ENCODE assay signal across 17 mouse cellular contexts in genomic region chr17:13732685-13733084, GRCm38 (mm10). TPM values are rescaled to one million over a fixed set of nuclear protein-coding genes. Genes with fewer than 3 reads are reported as not detected.
A peak's percentile ranks its signal among the peaks of the same experiment; 100 is the strongest.
DNase-seq lines count a peak whose midpoint lies in the region; ATAC-seq and TF ChIP-seq lines count a peak whose summit lies in the region.
"Had no signal": no experiment of that assay in that cellular context is flagged by ENCODE, and none has a peak within 500 bp of the region (broad histone marks: within the 10 kb centered on the region; RNA-seq: fewer than 3 reads in every experiment).

No protein-coding gene starts in this region.

- no peak overlapping the region for H3K4me3 ChIP-seq in lung, embryonic 15.5 days
- no peak overlapping the region for H3K4me3 ChIP-seq in liver, postnatal 0 days (ENCODE audit: low read depth, low read length)
- H3K4me3 ChIP-seq: embryonic facial prominence, embryonic 12.5 days; forebrain, embryonic 10.5 days; hindbrain, embryonic 12.5 days; megakaryocyte, embryonic 14.5 days had no signal

- H3K36me3 ChIP-seq in lung, embryonic 15.5 days, result no peaks in the 10 kb centered on the region
- no peaks in the 10 kb centered on the region for H3K36me3 ChIP-seq in liver, postnatal 0 days (replicated peaks; ENCODE audit: insufficient read depth, low read length)
- H3K36me3 ChIP-seq: embryonic facial prominence, embryonic 12.5 days; forebrain, embryonic 10.5 days; hindbrain, embryonic 12.5 days had no signal

- H3K27me3 ChIP-seq in lung, embryonic 15.5 days, result no peaks in the 10 kb centered on the region
- H3K27me3 ChIP-seq in Patski, result no peaks in the 10 kb centered on the region
- no peaks in the 10 kb centered on the region for H3K27me3 ChIP-seq in liver, postnatal 0 days (ENCODE audit: insufficient read depth, low read length)
- H3K27me3 ChIP-seq: embryonic facial prominence, embryonic 12.5 days; hindbrain, embryonic 12.5 days had no signal

- no peak for TF ChIP-seq CTCF in Patski (IDR thresholded peaks at IDR 0.05)
- TF ChIP-seq CTCF in liver, postnatal 0 days (IDR thresholded peaks at IDR 0.05; ENCODE audit: low read depth), result no peak

- peaks cover 33% of the 10 kb centered on the region for H3K4me1 ChIP-seq in lung, embryonic 15.5 days
- no peaks in the 10 kb centered on the region for H3K4me1 ChIP-seq in liver, postnatal 0 days (ENCODE audit: insufficient read depth)
- H3K4me1 ChIP-seq: embryonic facial prominence, embryonic 12.5 days; megakaryocyte, embryonic 14.5 days had no signal

- ATAC-seq in lung, embryonic 15.5 days (ENCODE audit: borderline replicate concordance, extremely low read depth, low FRiP score, low TSS enrichment), result peak; percentile 21; the same call in 1 of the 2 replicates
- ATAC-seq in Patski, result peak; percentile 51
- ATAC-seq in liver, postnatal 0 days, result no peak

- POLR2A ChIA-PET in Patski (lab: Charles Lee), result no interaction called here

- no peak for DNase-seq in lung, postnatal 25 days (ENCODE audit: low spot score)
- DNase-seq in Patski (ENCODE audit: low read depth, low spot score), result no peak
- DNase-seq in heart, postnatal 4 days, result peak; percentile 49
- no peak for DNase-seq in layer of hippocampus, adult 9-11 months
- DNase-seq in spleen, adult 18-20 months, result no peak
- no peak for DNase-seq in liver, postnatal 0 days
- DNase-seq: adrenal gland, adult 2 months; cerebellum, postnatal 14 days; kidney, adult 8-10 months; thymus, postnatal 4 days had no signal

- in situ Hi-C loops in Patski (cut with MboI; ENCODE audit: low pct_unique_long_range_greater_than_20kb), result no loop called here

- H3K27ac ChIP-seq in lung, embryonic 15.5 days, result peak overlapping the region; percentile 5
- no peak overlapping the region for H3K27ac ChIP-seq in liver, postnatal 0 days (ENCODE audit: low read depth)
- H3K27ac ChIP-seq: embryonic facial prominence, embryonic 12.5 days; forebrain, embryonic 10.5 days; hindbrain, embryonic 12.5 days had no signal

- CTCF ChIA-PET in Patski (lab: Charles Lee), result interaction anchor here (2.2 kb wide), 1 partner anchor 10 kb away, joined by 10 read pairs; no protein-coding TSS in a partner anchor

- no peak overlapping the region for H3K9ac ChIP-seq in lung, embryonic 15.5 days
- H3K9ac ChIP-seq in liver, postnatal 0 days (replicated peaks), result no peak overlapping the region
- H3K9ac ChIP-seq: embryonic facial prominence, embryonic 12.5 days; hindbrain, embryonic 12.5 days had no signal

- H3K9me3 ChIP-seq in lung, embryonic 15.5 days, result no peaks in the 10 kb centered on the region
- no peaks in the 10 kb centered on the region for H3K9me3 ChIP-seq in liver, postnatal 0 days (ENCODE audit: low read length)
- H3K9me3 ChIP-seq: embryonic facial prominence, embryonic 12.5 days; forebrain, embryonic 10.5 days; hindbrain, embryonic 12.5 days had no signal

- H3K4me2 ChIP-seq in lung, embryonic 15.5 days, result no peak overlapping the region
- no peak overlapping the region for H3K4me2 ChIP-seq in liver, postnatal 0 days (ENCODE audit: low read depth, low read length)
- H3K4me2 ChIP-seq: embryonic facial prominence, embryonic 12.5 days; hindbrain, embryonic 12.5 days; liver, embryonic 11.5 days had no signal

- no peak for TF ChIP-seq EP300 in liver, postnatal 0 days (IDR thresholded peaks at IDR 0.05; ENCODE audit: low read depth)

- 33% methylated on average over 8 of the region's 8 CpGs for WGBS in lung, embryonic 15.5 days
- WGBS in liver, postnatal 0 days (ENCODE audit: insufficient replicate concordance), result 51% methylated on average over 8 of the region's 8 CpGs

RNA-seq across cellular contexts. Expression of gene Afdn, which starts 27.7 kb away (rescaled TPM):
- polyA plus RNA-seq in lung, embryonic 15.5 days (2015; fragmentation: Nextera tagmentation; extraction: Ambion mirVana), result 111 and 114 TPM in 2 replicates
- polyA plus RNA-seq in Patski (2021), result 167 TPM
- 100 to 1,000 TPM in 1 of 2 experiments, 10 to 100 TPM in 1; 90.0 to 105 TPM for total RNA-seq in heart, postnatal 4 days (2021)
- polyA plus RNA-seq in liver, postnatal 0 days (2015; fragmentation: Nextera tagmentation; extraction: Ambion mirVana), result 20.6 and 25.0 TPM in 2 replicates

RNA-seq across cellular contexts. Expression of gene Tcte2, which starts 28.9 kb away (rescaled TPM):
- 3.1 and 5.1 TPM in 2 replicates for polyA plus RNA-seq in lung, embryonic 15.5 days (2015; fragmentation: Nextera tagmentation; extraction: Ambion mirVana)
- polyA plus RNA-seq in Patski (2021), result 4.1 TPM
- total RNA-seq in heart, postnatal 4 days (2021), result 1 to 10 TPM; 4.7 to 5.2 TPM
- polyA plus RNA-seq in liver, postnatal 0 days (2015; fragmentation: Nextera tagmentation; extraction: Ambion mirVana), result 0.42 and 0.45 TPM in 2 replicates
- total RNA-seq: MEL had no signal
